Mouse (Mus musculus): ENCODE data around the gene Smu1.

Gene Smu1

DNA sequence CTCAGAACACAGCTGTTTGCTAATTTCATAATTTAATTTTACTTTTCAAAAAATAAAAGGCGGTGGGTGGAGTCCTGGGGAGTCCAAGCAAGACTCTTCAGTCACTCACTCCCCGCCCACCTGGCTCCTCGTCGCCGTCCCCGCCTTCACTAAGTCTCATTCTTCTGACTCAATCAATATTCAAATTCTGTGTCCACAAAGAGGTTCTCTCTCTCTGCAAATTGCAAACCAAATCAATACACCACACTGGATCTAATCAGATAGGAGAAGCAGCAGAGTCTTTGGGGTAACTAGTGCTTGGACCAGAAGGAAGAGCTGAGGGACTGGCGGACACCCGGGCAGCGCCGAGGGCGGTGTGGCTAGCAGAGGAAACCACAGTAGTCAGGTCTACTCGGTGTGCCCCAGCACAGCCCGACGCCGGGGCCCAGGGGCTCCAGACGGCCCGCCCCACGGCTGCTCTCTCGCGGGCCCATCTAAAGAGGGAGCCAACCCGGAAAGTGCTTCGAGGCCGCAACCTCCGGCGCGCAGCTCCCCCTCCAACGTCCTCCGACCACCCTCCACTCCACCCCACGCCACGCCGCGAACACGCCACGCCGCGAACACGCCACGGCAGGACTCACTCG lies 455 bp downstream of the Smu1 start:
- no peak for DNase-seq (ENCODE audit: low read depth, low spot score)

DNA sequence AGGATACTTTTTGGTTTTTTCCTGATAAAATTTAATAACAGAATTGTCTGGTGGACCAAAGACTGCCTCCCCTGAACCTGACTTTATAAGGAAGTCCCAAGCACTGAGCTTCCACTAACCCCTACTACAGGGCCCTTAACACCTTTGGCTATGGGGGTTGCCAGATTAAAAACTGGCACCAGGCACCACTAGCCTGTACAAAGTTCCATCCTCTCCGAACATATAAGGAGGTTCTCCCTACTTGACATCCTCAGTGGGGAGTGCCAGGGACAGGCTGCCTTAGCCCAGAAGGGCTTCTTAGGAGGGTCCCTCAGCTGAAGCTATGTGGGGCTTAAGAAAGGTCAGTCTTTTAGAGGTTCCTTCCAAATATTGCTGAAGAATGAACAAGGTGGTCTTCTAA lies 22.4 kb downstream of the Smu1 start:
- DNase-seq (ENCODE audit: low read depth, low spot score), result no peak

DNA sequence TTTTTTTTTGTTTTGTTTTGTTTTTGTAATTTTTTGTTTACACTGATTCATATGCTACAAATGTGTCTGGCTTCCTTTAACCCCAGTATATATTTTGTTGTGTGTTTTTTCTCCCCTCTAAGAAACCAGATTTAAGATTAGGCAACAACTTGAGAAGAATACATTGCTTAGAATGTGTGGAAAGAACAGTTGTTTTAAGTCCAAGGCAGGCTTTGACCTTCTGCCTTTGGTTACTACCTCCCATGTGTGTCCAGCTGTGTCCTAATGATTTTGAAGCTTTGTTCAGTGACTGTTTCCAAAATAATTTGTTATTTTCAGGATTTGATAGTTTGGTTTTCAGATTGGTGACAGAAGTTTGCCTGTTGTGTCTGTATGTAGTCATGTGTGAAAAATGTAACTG lies 26.5 kb downstream of the Smu1 start:
- no peak for DNase-seq (ENCODE audit: low read depth, low spot score)

DNA sequence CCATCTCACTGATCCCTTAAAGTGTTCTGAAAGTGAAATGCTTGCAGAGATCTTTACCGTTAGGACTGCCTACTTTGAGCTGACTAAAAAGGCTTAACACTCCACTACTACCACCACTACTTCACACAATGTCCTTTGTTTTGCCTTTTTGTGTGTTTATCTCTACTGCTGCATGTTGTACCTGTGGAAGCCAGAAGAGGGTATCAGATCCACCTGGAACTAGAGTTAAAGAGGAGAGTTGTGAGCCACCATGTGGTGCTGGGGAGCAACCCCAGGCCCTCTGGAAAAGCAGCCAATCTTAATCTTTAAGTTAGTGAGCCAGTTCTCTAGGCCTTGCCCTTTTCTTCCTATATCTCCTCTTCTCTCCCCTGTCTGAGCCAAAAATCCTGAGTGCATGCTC lies 30.5 kb downstream of the Smu1 start:
- no peak for DNase-seq (ENCODE audit: low read depth, low spot score)

DNA sequence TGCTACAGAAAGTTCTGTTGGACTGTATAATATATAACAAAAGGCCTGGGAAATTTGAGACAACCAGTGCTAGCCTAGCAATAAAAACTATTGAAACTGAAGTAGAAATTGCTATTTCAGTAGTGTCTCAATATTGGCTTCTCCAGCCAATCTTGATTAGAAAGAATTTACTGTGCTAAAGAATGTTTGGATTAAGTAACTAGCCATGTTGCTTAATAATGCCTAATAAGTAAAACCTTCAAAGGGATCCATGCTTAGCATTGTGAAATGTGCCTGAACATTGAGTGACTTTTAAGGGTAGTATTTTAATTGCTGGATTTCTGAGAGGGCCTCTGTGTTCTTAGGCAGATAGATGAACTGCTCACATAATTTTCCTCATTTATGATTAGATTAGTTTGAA lies 32.2 kb downstream of the Smu1 start:
- DNase-seq (ENCODE audit: low read depth, low spot score), result no peak

DNA sequence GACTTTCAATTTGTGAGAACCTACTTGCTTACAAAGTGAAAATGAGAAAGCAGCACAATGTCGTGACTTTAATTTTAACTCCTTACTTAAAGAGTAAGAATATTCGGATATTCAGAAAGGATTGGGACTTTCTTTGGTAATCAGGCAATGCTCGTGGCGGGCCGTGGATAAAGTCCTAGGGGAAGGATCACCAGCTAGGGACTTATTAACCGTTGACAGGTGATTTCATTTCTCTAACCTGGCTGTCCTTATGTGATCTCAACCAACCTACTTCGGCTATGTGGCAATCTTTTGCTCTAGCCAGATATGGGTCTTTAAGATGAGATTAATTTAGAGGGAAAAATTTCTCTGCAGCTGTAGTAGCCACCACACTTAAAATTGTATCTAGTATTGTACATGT lies 32.6 kb downstream of the Smu1 start:
- DNase-seq (ENCODE audit: low read depth, low spot score), result no peak

DNA sequence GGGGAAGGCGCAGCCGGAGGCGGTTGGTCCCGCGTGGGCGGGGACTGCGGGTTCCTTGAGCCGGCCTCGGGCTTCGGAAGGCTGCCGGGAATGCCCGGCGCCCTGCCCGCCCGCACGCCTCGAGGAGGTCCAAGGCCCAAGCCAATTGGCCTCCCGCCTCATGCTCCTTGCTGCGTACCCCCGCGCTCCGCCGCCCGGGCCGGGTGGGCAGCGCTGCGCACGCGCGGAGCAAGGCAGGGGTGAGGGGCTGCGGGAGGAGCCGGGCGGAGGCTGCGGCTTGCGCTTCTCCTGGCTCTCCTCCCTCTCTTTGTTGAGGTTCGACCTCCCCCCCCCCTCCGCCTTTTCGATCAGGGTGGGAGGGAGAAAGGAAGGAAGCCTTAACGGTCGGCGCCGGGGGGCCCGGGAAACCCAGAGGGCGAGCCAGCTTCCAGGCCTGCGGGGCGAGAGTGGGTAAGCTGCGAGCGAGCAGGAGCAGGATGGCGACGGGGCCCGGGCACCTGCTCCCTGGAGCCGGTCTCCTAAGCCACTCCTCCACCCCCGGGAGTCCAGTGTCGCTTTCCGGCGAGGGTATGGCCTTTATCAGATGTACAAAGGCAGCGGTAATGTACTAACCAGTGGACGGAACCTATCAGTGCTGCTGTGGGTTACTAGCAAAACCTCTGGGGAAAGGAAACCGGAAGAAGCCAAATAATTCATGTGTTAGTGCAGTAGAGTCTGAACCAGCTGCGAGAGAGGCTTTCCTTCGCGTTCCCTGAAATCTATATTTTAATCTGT lies 34.8 kb downstream of the Smu1 start:
- peak; percentile 55 for DNase-seq (ENCODE audit: low read depth, low spot score)

DNA sequence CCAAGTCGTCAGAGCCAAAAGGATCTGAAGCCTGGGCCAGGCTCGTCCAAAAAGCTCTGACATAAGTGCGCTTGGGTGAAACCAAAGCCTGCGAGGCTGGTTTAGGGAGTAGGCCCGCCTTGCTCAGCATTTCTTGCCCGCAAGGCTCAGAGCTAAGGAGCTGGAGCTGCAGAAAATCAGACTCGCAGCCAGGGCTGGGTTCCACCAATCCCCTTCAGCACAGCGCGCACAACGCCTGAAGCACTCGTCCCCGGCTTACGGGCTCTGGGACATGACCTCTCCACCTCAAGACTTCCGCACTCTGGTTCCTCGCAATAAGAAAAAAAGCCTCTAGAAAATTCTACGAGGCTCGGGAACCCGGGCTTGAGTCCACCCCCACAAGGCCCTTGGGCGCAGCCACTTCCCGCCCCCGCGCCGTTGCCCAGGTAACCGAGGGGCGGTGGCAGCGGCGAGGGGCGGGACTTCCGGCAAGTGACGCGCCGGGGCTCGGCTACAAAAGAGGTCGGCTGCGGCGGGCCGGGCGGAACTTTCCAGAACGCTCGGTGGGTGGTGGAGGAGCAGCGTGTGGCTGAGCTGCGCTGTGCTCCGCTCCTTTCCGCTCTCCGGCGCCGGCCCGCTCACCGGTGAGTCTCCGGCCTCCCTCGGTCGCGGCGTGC lies 35.6 kb downstream of the Smu1 start, which contains the start of gene Dnaja1:
TSS of gene Dnaja1 (plus strand) at position 140 of the 656 bp plus-strand sequence.
- DNase-seq (ENCODE audit: low read depth, low spot score), result peak; percentile 96

DNA sequence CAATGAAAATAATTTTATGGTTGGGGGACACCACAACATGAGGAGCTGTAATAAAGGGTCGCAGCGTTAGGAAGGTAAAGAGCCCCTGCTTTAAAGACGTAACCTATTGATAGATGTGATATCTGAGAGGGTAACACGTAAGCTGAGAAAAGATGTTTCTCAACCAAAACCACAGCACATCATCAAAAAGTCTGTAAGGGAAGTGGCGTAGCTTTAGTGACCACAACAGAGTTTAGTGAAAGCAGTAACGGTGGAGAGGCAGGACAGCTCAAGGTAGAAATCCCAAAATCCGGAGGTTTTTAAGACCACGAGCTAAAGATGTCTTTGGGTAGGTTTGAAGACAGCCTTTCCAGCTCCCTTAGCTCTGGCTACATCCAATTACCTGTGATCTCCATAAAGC lies 36.8 kb downstream of the Smu1 start:
- DNase-seq (ENCODE audit: low read depth, low spot score), result no peak

DNA sequence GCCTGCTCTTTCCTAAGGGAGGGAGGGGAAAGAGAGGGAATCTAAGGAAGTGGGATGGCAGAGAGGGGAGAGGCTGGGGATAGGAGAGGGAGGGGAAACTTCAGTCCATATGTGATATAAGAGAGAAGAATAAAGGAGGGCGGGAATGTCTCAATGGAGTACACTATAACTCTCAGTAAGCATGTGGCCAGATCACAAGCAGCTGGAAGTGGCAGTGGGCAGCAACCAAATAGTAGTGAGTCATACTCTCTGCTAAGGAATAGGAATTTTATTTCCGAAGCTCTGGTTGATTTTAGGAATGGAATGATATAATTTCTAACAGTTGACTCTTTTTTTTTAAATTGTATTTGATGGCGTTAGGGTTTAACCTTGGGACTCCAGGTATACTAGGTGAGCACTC lies 40.6 kb downstream of the Smu1 start:
- no peak for DNase-seq (ENCODE audit: low read depth, low spot score)

DNA sequence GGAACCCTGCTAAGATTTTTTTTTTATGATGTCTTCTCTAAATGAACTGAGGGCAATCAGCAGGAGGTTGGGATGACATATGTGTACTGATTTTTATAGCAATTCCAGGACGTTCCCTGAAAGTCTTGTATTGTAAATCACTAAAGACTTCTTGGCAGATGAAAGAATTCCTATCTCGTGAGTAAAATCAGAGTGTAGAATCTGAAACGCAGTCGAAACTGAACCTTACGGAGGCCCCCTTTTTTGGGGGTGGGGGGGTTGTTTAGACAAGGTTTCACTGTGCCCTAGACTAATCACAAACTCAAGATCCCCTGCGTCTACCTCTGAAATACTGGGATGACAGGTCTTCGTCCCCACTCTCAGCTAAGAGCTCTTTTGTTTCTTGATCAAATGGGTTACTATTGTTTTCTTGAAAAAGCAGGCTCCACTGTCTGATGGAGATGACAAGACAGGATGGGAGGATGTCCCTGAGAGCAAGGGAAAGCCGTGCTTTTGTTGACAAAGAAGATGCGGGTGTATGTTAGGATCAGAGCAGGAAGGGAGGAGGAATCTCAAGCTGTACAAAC lies 53.9 kb downstream of the Smu1 start:
- no peak for DNase-seq (ENCODE audit: low read depth, low spot score)

DNA sequence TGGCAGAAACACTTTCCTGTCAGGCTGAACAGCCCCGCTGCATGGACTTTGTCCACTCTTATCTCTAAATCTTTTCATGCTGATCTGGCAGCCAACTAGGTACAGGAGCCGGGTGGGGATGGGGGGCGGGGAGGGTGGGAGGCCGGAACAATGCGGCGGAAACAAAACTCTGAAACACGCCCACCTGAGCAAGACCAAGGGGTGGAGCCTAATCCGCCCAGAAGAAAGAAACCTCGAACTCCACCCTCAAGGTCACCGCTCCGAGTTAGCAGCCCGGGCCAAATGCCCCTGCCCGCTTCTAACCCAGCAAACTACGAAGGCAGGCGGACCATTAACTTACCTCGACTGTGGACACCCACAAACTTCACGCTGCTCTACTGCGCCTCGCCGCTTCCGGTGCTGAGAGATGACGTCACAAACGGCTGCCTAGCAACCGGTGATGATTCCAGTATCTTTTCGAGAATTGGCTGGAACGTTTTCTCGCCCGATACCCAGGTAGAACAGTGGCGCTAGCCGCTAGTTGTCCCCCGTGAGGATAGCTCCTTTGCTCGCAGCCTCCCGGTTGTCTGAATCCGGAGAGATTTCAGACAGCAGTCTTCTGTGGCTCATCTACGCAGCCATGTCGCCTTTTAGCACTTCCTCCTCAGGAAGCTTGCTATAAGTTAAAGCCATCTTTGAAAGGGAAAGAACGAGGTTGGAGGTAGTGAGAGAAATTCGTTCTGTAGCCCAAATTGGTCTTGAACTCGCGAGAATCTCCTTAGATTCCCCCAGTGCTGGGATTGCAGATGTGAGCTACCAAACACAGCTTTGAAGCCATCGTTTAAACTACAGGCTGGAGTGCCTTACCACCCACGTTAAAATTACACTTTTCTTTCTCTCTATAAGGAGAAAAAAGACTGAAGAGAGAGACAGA lies 54.7 kb downstream of the Smu1 start, which contains the start of gene Aptx:
TSS of gene Aptx (minus strand) at position 398 of the 913 bp plus-strand sequence.
- peak; percentile 94 for DNase-seq (ENCODE audit: low read depth, low spot score)

DNA sequence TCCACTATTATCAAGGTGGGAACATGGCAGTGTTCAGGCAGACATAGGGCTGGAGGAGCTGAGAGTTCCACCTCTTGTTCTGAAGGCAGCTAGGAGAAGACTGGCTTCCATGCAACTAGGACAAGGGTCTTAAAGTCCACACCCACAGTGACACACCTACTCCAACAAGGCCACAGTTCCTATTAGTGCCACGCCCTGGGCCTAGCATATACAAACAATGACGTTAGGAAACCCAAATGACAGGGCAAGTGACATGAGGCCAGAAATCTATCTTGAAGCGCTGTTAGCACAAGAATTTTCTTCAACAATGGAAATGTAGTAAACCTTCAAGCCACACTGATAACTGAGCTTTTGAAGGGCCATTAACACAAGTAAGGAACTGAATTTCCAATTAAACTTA lies 55.9 kb downstream of the Smu1 start:
- DNase-seq (ENCODE audit: low read depth, low spot score), result no peak

DNA sequence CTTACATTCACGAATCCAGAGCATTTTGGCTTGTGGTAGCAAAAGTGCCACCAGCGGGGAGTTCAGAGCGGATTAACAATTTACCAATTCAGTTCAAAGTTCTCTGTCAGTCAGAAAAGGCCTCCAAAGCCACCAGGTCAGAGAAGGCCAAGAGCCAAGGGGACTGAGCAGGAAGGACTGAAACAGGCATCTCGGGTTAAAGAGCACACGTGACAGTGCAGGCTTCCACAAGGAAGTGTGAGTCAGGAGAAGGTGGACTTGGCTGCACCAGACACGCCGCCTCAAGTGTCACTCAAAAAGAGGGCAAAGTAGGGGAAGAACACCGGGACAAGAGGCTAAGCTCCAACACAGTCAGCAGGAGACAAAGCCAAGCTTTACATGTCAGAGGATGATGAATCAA lies 57.5 kb downstream of the Smu1 start:
- no peak for DNase-seq (ENCODE audit: low read depth, low spot score)

DNA sequence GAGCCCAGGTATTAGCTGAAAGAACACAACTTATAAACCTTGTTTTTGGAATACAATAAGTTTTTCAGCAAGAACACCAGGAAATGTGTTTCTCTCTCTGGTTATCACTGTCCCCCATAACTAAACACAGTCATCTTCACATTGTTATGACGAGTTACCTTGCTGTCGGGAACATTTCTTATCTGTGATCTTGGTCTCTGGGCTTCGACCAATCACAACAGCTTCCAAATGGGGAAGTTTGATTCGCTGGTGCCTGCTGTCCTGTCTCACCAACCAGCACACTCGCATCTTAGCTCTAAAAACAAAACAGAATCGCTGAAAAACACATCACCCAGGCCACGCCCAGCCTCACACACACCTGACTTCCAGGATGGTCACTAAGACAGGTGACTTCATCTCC lies 60.7 kb downstream of the Smu1 start:
- DNase-seq (ENCODE audit: low read depth, low spot score), result no peak

DNA sequence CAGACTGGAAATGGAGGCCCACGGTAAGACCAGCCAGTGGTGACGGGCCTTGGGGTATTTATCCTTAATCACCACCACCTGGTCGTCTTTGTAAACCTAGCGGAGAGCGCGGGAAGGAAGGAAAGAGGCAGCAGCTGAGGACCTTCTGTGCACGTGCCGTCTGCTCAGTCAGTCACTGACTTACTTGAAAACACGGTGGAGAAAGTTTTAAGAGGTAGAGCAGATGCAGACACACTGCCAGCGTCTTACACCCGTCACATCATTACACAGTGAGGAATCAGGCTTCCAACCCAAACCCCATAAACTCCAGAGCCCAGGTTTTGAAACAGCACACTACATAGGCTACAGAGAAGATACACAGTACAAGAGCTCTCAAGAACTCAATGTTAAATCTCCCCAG lies 66.6 kb downstream of the Smu1 start:
- no peak for DNase-seq (ENCODE audit: low read depth, low spot score)

Measured in skeletal muscle tissue, adult 2 months (tissue).